Mouse (Mus musculus): ENCODE measurements around the gene Taf3.

Taf3 gene

GRCm38 (mm10) chr2:10048461-10048860, at the start of gene Taf3:
Taf3 (minus strand) TSS chr2:10048596.
- DNase-seq = peak; percentile 98

GRCm38 (mm10) chr2:10094327-10095100, 46.1 kb upstream of the Taf3 start:
- DNase-seq = no peak

- no peak for DNase-seq
Observed at GRCm38 (mm10) chr2:10087256-10087850, 39.0 kb upstream of the Taf3 start.

GRCm38 (mm10) chr2:10082737-10083136, 34.3 kb upstream of the Taf3 start:
- DNase-seq = no peak

GRCm38 (mm10) chr2:10081453-10082080, 33.2 kb upstream of the Taf3 start:
- no peak for DNase-seq

- DNase-seq = peak; percentile 98
Observed at GRCm38 (mm10) chr2:10080310-10081010, 32.1 kb upstream of the Taf3 start, which contains the start of the genes Atp5c1 and Kin. Atp5c1 (minus strand) TSS chr2:10080510. Kin (plus strand) TSS chr2:10080593.

GRCm38 (mm10) chr2:10079745-10080309, 31.4 kb upstream of the Taf3 start:
- DNase-seq = no peak

- DNase-seq = no peak
Observed at GRCm38 (mm10) chr2:10076675-10077074, 28.3 kb upstream of the Taf3 start.

- DNase-seq = no peak
Observed at GRCm38 (mm10) chr2:10074470-10074869, 26.1 kb upstream of the Taf3 start.

GRCm38 (mm10) chr2:10071751-10072150, 23.4 kb upstream of the Taf3 start:
- DNase-seq = no peak

GRCm38 (mm10) chr2:10058836-10059235, 10.4 kb upstream of the Taf3 start:
- no peak for DNase-seq

GRCm38 (mm10) chr2:10051996-10052395, 3.6 kb upstream of the Taf3 start:
- DNase-seq = no peak

- DNase-seq = no peak
Observed at GRCm38 (mm10) chr2:10050878-10051277, 2.5 kb upstream of the Taf3 start.

GRCm38 (mm10) chr2:10049456-10049855, 1.1 kb upstream of the Taf3 start:
- no peak for DNase-seq

GRCm38 (mm10) chr2:10047758-10048436, 499 bp downstream of the Taf3 start:
- peak; percentile 59 to 62 for DNase-seq

GRCm38 (mm10) chr2:10034976-10035375, 13.4 kb downstream of the Taf3 start:
- DNase-seq = peak; percentile 44 to 59

- DNase-seq = no peak
Observed at GRCm38 (mm10) chr2:10033684-10034083, 14.7 kb downstream of the Taf3 start.

- DNase-seq = no peak
Observed at GRCm38 (mm10) chr2:10029755-10030154, 18.6 kb downstream of the Taf3 start.

GRCm38 (mm10) chr2:10024264-10024663, 24.1 kb downstream of the Taf3 start:
- DNase-seq = no peak

GRCm38 (mm10) chr2:10021296-10021695, 27.1 kb downstream of the Taf3 start:
- peak; percentile 62 to 64 for DNase-seq

GRCm38 (mm10) chr2:10014951-10015635, 33.3 kb downstream of the Taf3 start:
- no peak for DNase-seq
